Mouse (Mus musculus) MEL-GATA-1-ER (cell line): Measurements from ENCODE around the gene Ankrd44.

Experiments
- DNase-seq: peaks from one replicate; pipeline ENCODE4 v3.0.0-alpha.2; 2012; ENCODE audit warnings: low read depth; ENCODE audit errors: extremely low read depth

Ankrd44 gene

DNA sequence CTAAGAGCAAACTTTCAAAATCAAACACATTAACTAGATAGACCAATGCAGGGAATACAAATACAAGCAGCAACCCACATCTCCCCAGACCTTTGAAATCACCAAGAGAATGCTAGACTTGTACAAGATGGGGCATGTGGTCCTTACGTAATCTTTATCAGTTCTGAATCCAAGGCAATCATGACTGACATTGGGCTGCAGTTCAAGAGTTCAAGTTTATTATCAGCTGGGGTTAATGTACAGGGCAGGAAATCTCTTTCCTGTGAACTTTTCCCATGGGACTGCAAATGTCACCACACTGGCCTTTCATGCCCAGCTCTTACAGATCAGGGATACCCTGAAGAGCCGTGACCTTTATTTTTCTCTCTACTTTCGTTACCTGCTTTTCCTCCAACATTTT, 154.7 kb downstream of the Ankrd44 start:
- no peak for DNase-seq

GRCm38 (mm10) chr1:54767221-54767620, 159.0 kb downstream of the Ankrd44 start:
- no peak for DNase-seq

- DNase-seq: no peak
These were observed 160.5 kb downstream of the Ankrd44 start for GRCm38 (mm10) chr1:54765632-54766238.

DNA sequence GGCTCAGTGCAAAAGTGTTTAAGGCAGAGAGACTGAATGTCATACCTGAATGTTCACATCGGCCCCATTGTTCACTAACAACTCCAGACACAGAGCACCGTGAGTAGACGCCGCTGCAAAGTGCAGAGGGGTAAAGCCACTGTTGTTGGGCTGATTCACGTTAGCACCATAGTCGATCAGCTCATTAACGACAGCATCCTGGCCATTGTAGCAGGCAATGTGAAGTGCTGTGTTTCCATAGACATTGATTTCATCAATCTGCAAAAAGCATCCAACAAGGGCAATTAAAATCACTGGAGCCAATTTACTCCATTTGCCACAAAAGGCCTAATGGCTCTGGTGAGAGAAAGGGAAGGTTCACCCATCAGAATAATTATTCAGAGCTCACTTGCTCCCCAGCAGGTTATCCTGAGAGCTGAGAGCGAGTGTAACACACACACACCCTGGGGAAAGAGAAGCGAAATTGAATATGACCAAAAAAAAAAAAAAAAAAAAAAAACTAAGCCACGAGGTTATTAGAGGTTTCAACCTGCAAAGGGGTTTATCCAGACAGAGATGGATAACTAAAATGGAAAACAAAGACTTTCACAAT, 163.9 kb downstream of the Ankrd44 start:
- no peak for DNase-seq

DNA sequence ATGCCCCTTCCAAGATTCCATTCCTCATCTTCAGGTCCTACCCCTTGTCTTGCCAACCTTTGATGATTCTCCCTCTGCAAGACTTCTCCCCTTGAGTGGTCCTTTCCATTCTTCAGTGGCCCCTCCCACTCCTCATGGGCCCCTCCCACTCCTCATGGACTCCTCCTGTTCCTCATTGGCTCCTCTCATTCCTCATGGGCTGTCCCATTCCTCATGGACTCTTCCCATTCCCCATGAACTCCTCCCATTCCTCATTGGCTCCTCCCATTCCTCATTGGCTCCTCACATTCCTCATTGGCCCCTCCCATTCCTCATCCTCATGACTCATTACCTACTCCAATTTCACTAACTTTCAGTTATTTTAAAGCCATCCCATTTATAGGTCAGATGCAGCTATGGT, 166.3 kb downstream of the Ankrd44 start:
- DNase-seq: no peak

GRCm38 (mm10) chr1:54757291-54757690, 168.9 kb downstream of the Ankrd44 start:
- no peak for DNase-seq

DNA sequence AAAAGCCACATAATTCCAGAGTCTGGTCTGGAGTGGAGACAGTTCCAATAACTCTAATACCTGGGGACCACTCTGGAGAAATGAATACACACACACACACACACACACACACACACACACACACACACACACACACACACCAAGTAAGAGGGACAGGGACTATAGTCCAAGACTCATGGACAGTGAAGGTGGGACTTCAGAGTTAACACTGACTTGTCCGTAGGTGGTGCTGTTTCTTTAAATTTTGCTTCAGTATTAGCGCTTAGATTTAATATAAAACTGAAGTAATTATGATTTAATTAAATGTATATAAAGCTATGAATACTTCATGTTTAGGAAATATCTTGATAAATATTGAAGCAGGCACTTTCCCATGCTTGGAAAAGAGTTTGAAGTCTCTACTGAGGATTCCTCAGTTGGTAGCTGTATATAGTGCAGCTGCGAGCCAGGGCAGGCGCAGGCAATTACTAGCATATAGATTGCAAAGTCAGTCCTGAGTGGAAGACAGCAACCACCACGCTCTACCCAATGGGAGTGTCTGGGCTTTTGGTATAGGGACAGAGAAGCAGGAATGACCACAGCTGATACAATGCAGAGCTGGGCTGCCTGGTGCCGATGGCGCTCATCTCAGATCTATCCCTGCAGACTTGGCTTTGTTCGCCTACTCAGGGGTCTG, 170.4 kb downstream of the Ankrd44 start:
- DNase-seq: no peak

- DNase-seq: no peak
These were observed 176.2 kb downstream of the Ankrd44 start for GRCm38 (mm10) chr1:54749961-54750360.

GRCm38 (mm10) chr1:54749516-54749915, 176.7 kb downstream of the Ankrd44 start:
- no peak for DNase-seq

GRCm38 (mm10) chr1:54747785-54748420, 178.3 kb downstream of the Ankrd44 start:
- DNase-seq: peak; percentile 95

DNA sequence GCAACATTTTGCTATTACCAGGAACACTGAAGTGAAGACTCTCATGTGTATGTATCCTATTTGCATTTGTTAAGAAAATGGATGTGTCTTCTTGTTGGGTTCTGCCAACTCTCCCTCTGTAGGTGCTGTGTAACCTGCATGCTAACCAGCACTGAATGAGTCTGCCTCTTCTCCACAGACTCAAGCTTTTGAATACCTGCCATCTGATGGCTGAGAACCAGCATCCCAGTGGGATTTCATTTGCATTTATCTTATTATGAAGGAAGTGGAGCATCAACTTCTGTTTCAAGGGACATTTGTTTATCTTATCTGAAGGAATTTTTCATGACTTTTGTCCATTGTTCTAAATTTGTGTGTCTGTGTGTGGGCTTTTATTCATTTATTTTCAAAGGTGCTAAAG, 180.5 kb downstream of the Ankrd44 start:
- no peak for DNase-seq

GRCm38 (mm10) chr1:54744171-54744570, 182.0 kb downstream of the Ankrd44 start:
- peak; percentile 9 for DNase-seq

DNA sequence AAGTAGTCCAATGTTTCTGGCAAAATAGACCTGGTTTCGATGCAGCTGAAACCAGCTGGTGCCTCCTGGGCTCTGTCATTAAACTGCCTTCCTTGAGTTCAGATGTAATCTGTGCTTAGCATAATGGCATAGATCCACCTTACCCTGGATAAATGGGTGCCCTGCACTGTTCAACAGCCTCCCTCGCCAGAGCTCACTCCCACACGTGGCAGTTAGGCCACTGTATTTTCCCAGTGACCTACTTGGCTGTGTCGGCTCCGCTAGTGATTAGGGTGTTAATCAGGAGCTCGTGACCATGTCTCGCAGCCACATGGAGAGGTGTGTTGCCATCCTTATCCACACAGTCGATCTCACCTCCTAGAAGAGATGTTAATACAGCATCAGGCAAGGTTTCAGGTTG, 183.1 kb downstream of the Ankrd44 start:
- DNase-seq: no peak

GRCm38 (mm10) chr1:54740936-54741335, 185.3 kb downstream of the Ankrd44 start:
- peak; percentile 28 for DNase-seq

- DNase-seq: no peak
These were observed 188.7 kb downstream of the Ankrd44 start for GRCm38 (mm10) chr1:54737472-54737871.

GRCm38 (mm10) chr1:54734917-54735664, 191.1 kb downstream of the Ankrd44 start:
- no peak for DNase-seq

DNA sequence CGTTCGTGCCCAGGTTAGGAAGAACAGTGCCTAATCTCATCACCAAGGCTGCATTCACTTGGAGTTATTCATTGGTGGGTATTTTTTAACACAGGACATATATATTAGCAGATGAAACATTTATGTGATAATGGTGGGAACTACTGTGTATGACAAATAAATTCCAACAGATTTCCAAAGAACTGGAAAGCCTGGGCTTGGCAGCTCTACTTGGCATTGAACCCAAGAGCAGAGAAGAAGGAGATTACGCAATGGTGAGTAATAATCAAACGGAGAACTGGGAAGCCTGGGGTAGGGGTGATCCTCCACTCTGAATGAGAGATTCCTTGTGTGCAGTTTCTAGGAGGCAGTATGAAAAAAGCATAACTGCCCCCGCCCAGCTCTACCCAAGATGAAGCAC, 196.9 kb downstream of the Ankrd44 start:
- no peak for DNase-seq

GRCm38 (mm10) chr1:54726555-54726954, 199.6 kb downstream of the Ankrd44 start:
- no peak for DNase-seq

- no peak for DNase-seq
These were observed 209.3 kb downstream of the Ankrd44 start for GRCm38 (mm10) chr1:54716921-54717320.

DNA sequence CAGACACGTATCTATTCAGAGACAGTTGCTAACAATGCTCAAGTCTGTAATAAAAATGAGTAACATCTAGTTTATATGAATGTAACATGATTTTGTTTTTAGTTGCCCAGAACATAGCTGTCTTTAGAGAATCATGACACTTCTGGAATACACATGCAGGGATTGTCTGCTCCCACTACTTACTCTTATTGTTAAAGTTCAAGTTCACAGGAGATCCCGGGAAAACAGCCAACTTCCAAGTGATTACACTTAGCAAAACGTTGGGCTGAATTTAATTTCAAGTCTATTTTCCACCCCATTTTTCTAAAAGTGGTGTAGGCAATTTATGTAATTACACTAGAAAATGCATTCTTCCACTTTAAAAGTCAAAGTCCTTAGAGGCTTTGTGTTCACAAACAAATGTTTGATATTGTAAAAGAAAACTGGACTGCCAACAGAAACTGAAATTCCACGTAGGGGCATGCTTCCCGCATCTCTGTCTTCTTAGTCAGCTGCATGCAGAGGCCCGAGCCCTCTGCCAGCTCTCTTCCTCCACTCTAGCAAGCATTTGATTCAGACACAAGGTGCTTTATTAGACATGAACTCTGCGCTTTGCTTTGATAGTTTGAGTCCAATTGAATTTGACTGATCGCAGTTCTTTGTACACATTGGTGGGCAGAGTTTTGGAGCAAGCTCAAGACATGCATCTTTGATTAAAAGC, 211.0 kb downstream of the Ankrd44 start:
- DNase-seq: no peak
